Mouse (Mus musculus) subcutaneous adipose tissue, adult 2 months (tissue): ENCODE measurements around the gene Zfp653. TPM values are rescaled to one million over a fixed set of nuclear protein-coding genes. Genes with fewer than 3 reads are reported as not detected.

ENCODE experiments used
- polyA plus RNA-seq: library from polyadenylated mRNA; depleted of rRNA; stranded (reverse); fragments of >200 nt; gene quantifications from 2 replicates; pipeline ENCODE4 v1.2.3, GENCODE M21; 2012; ENCODE audit warnings: low replicate concordance; rRNA removed

Gene Zfp653
- polyA plus RNA-seq, result 14.6 and 26.8 TPM in 2 replicates

GRCm38 (mm10) chr9:22070791-22071573, at the start of gene Zfp653, which contains the start of gene Gm49318:
Gene Zfp653, minus strand, starts transcription at chr9:22071376.
Gene Gm49318, minus strand, starts transcription at chr9:22071259.

GRCm38 (mm10) chr9:22116740-22117426, 45.7 kb upstream of the Zfp653 start, which contains the start of gene Elof1:
Gene Elof1, minus strand, starts transcription at chr9:22117172.

GRCm38 (mm10) chr9:22098993-22099696, 28.0 kb upstream of the Zfp653 start, which contains the start of gene Cnn1:
Gene Cnn1, plus strand, starts transcription at chr9:22099216.

GRCm38 (mm10) chr9:22085022-22085834, 14.1 kb upstream of the Zfp653 start, which contains the start of gene Ecsit:
Gene Ecsit, minus strand, starts transcription at chr9:22085438.

GRCm38 (mm10) chr9:22051958-22052254, 19.3 kb downstream of the Zfp653 start, which contains the start of gene Elavl3:
Gene Elavl3, minus strand, starts transcription at chr9:22052023.

Other genes starting within 250 kb of the Zfp653 start
- 88.4 and 128 TPM in 2 replicates for gene Angptl8, start 235.9 kb downstream of the Zfp653 start, polyA plus RNA-seq
- 153 and 172 TPM in 2 replicates for gene Dock6, start 218.7 kb downstream of the Zfp653 start, polyA plus RNA-seq
- gene Rab3d, start 153.2 kb downstream of the Zfp653 start, polyA plus RNA-seq, result 104 and 231 TPM in 2 replicates
- 10.3 and 13.2 TPM in 2 replicates for gene Ccdc159, start 143.9 kb downstream of the Zfp653 start, polyA plus RNA-seq
- 156 and 380 TPM in 2 replicates for gene Tmem205, start 143.8 kb downstream of the Zfp653 start, polyA plus RNA-seq
- 15.4 and 26.3 TPM in 2 replicates for gene Plppr2, start 134.3 kb downstream of the Zfp653 start, polyA plus RNA-seq
- gene Swsap1, start 115.6 kb downstream of the Zfp653 start, polyA plus RNA-seq, result 7.3 and 11.5 TPM in 2 replicates
- 7.3 and 23.8 TPM in 2 replicates for gene Epor, start 107.9 kb downstream of the Zfp653 start, polyA plus RNA-seq
- 16.3 and 35.2 TPM in 2 replicates for gene Rgl3, start 81.9 kb downstream of the Zfp653 start, polyA plus RNA-seq
- gene Ccdc151, start 68.7 kb downstream of the Zfp653 start, polyA plus RNA-seq, result 0.07 and 0.19 TPM in 2 replicates
- 71.3 and 86.6 TPM in 2 replicates for gene Prkcsh, start 68.6 kb downstream of the Zfp653 start, polyA plus RNA-seq
- gene Elavl3, start 19.4 kb downstream of the Zfp653 start, polyA plus RNA-seq, result 0.22 and 0.56 TPM in 2 replicates
- gene Gm49318, start 117 bp downstream of the Zfp653 start, polyA plus RNA-seq, result not detected in 2 replicates
- 56.9 and 69.5 TPM in 2 replicates for gene Ecsit, start 14.1 kb upstream of the Zfp653 start, polyA plus RNA-seq
- gene Cnn1, start 27.8 kb upstream of the Zfp653 start, polyA plus RNA-seq, result 19.0 and 388 TPM in 2 replicates
- 141 and 144 TPM in 2 replicates for gene Elof1, start 45.8 kb upstream of the Zfp653 start, polyA plus RNA-seq
- 344 and 1,133 TPM in 2 replicates for gene Acp5, start 64.3 kb upstream of the Zfp653 start, polyA plus RNA-seq
- 64.5 and 77.9 TPM in 2 replicates for gene Pigyl, start 85.5 kb upstream of the Zfp653 start, polyA plus RNA-seq
- gene Zfp872, start 116.7 kb upstream of the Zfp653 start, polyA plus RNA-seq, result 0.33 TPM in 2 replicates
- 19.3 and 20.7 TPM in 2 replicates for gene Zfp809, start 154.3 kb upstream of the Zfp653 start, polyA plus RNA-seq
- gene Zfp599, start 188.5 kb upstream of the Zfp653 start, polyA plus RNA-seq, result 0.04 and 0.71 TPM in 2 replicates
- 7.9 and 8.0 TPM in 2 replicates for gene Zfp810, start 236.3 kb upstream of the Zfp653 start, polyA plus RNA-seq